Mouse (Mus musculus) erythroblast, embryonic 14.5 days (primary cell): ENCODE results near the gene Dlgap1.

ENCODE experiments used
- GATA1 ChIP-seq: IDR thresholded peaks from 2 replicates; pipeline ENCODE4 v1.6.1; 2012; ENCODE audit warnings: low read length, inconsistent platforms, mixed read lengths
- TAL1 ChIP-seq: IDR thresholded peaks from 3 replicates; pipeline ENCODE4 v1.6.1; 2012; ENCODE audit warnings: low read length, inconsistent platforms, mixed read lengths

DNA sequence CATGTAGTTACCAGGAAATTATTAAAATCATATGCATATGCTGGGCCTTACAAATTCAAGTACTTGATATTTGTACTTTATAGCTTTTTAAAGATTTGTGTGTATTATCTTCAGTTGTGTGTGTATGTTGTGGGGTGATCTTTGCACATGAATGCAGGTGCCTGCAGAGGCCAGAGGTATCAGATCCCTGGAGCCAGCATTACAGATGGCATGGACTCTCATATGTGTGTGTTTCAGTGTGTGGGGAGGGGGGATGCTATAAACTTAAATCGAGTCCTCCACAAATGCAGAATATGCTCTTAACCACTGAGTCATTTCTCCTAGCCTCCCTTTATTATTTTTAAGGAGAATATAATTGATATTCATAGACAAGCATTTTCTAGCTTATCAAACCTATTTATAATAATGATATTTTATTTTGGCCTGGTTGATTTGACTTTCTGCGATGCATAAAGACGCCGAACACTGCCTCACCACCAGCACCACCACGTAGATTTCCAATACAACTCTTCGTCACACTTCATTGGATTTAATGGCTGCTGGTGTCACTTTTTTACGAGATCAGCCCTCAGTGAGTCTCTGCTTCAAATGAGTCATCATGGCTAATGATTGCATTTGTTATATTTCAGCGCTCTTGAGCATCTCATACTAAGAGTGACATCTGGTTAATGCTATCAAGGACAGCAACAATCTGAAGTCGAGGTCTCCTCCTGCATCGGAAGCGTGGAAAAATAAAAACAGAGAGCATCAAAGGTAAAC lies 338.7 kb downstream of the Dlgap1 start:
- TF ChIP-seq TAL1 (no peak), GATA1 (no peak)
